Mouse (Mus musculus) ES-Bruce4 (cell line): ENCODE data around the gene Fam89b. TPM values are rescaled to one million over a fixed set of nuclear protein-coding genes. Genes with fewer than 3 reads are reported as not detected.

Source experiments
- H3K27ac ChIP-seq: 2 replicates; pipeline ENCODE4 v1.5.1; 2012; ENCODE audit warnings: low read length, inconsistent platforms; ENCODE audit not compliant: insufficient read depth
- H3K27me3 ChIP-seq: 2 replicates; pipeline ENCODE4 v1.6.1; 2012; ENCODE audit warnings: mild to moderate bottlenecking, low read length, inconsistent platforms; ENCODE audit not compliant: control insufficient read depth, poor library complexity, insufficient read depth, severe bottlenecking
- H3K36me3 ChIP-seq: 2 replicates; pipeline ENCODE4 v1.6.1; 2012; ENCODE audit warnings: inconsistent platforms, mild to moderate bottlenecking, low read length, moderate library complexity; ENCODE audit not compliant: control insufficient read depth, poor library complexity, insufficient read depth, severe bottlenecking
- H3K4me1 ChIP-seq: one replicate; pipeline ENCODE4 v1.8.1; 2011; ENCODE audit warnings: low read length; ENCODE audit not compliant: control insufficient read depth, insufficient read depth
- H3K4me3 ChIP-seq: 2 replicates; pipeline ENCODE4 v1.5.1; 2011; ENCODE audit warnings: low read depth, mild to moderate bottlenecking, low read length
- H3K9ac ChIP-seq: 2 replicates; pipeline ENCODE4 v1.6.1; 2012; ENCODE audit warnings: low read depth, mild to moderate bottlenecking, inconsistent platforms; ENCODE audit not compliant: poor library complexity, severe bottlenecking
- H3K9me3 ChIP-seq: replicated peaks from 2 replicates; pipeline ENCODE4 v1.6.1; 2012; ENCODE audit warnings: mild to moderate bottlenecking, low read length, inconsistent platforms; ENCODE audit not compliant: control insufficient read depth, poor library complexity, insufficient read depth, severe bottlenecking
- CTCF ChIP-seq: IDR thresholded peaks from one replicate; pipeline ENCODE4 v1.8.1; 2011; ENCODE audit warnings: low read depth, low read length
- EP300 ChIP-seq: IDR thresholded peaks from 2 replicates; pipeline ENCODE4 v1.6.1; 2011; ENCODE audit warnings: low read depth, low read length; ENCODE audit not compliant: insufficient read depth
- POLR2A ChIP-seq: IDR thresholded peaks from one replicate; pipeline ENCODE4 v1.8.1; 2011; ENCODE audit warnings: low read length; ENCODE audit not compliant: insufficient read depth
- polyA plus RNA-seq: library from polyadenylated mRNA; stranded (reverse); fragments of >200 nt; gene quantifications from 2 replicates; pipeline ENCODE4 v1.2.4, GENCODE M21; 2011; ENCODE audit warnings: low read depth; ENCODE audit not compliant: missing spikeins, insufficient read depth, insufficient read length

Fam89b gene
- polyA plus RNA-seq, 1 experiment = 13.1 TPM

GRCm38 (mm10) chr19:5725029-5725707 is 4.3 kb downstream of the Fam89b start:
- Histone ChIP-seq H3K27ac (no peak overlapping the region), H3K4me1 (no peaks in the 10 kb centered on the region), H3K9me3 (no peaks in the 10 kb centered on the region), H3K27me3 (no peaks in the 10 kb centered on the region), H3K9ac (peak overlapping the region; percentile 48; the same call in 1 of the 2 replicates), H3K36me3 (no peaks in the 10 kb centered on the region), H3K4me3 (0 out of 2 replicates have a peak overlapping the region, but pooled peaks have one; percentile 69)
- no peak for TF ChIP-seq CTCF
- no peak for TF ChIP-seq POLR2A
- TF ChIP-seq EP300 = no peak

DNA sequence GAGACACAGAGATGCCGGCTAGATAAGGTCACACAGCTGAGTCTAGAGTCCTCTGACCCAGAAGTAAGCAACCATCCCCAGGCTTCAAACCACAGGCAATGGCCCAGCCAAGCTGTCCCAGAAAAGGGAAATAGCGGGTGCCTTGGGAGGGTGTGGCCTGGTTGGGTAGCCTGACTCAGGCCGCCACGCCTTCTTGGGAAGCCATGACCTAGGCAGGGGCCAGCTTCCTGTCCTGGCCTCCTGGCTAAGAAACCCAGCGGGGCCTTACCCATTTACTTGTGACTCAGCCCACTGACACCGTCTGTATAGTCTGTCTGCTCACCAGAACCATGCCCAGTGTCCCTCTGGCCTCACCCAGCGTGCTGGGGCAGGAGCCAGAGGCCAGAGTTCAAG is 4.9 kb downstream of the Fam89b start:
- Histone ChIP-seq H3K4me1 (no peaks in the 10 kb centered on the region), H3K9ac (no peak overlapping the region), H3K27ac (no peak overlapping the region), H3K9me3 (no peaks in the 10 kb centered on the region), H3K36me3 (no peaks in the 10 kb centered on the region), H3K4me3 (no peak overlapping the region), H3K27me3 (no peaks in the 10 kb centered on the region)
- TF ChIP-seq EP300 = no peak
- no peak for TF ChIP-seq POLR2A
- no peak for TF ChIP-seq CTCF

DNA sequence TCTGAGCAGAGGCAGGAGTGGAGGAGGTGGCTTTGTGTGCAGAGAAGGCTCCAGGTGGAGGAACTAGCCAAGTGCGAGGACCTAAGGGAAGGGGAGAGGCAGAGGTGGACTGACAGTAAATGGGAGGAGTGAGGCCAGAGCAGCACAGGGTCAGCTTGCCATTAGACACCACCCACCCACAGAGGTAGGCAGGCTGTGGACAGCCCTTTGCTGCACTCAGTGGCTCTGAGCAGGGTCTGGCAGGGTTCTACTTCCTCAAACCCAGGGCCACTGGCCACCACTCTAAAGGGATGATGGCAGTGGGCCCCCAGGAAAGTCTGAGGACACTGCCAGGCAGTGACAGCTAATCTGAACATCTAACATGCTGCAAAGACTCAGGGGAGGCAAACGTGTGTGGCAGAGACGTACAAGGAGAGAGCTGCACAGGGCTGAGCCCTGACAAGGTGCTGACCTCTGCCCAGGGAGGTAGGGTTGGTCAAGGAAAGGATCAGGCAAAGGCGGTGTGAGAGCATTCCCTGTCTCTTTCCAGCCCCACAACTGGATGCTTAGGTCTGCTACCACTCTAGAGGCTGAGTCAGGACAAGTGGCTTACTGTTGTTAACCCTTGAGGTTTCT is 5.4 kb downstream of the Fam89b start:
- Histone ChIP-seq H3K4me3 (no peak overlapping the region), H3K27me3 (no peaks in the 10 kb centered on the region), H3K36me3 (no peaks in the 10 kb centered on the region), H3K9ac (no peak overlapping the region), H3K27ac (no peak overlapping the region), H3K9me3 (no peaks in the 10 kb centered on the region), H3K4me1 (no peaks in the 10 kb centered on the region)
- TF ChIP-seq CTCF = no peak
- no peak for TF ChIP-seq POLR2A
- no peak for TF ChIP-seq EP300

GRCm38 (mm10) chr19:5722848-5723425 is 6.5 kb downstream of the Fam89b start:
- no peak for TF ChIP-seq CTCF
- no peak for TF ChIP-seq EP300
- TF ChIP-seq POLR2A = no peak
- Histone ChIP-seq H3K36me3 (no peaks in the 10 kb centered on the region), H3K4me3 (no peak overlapping the region), H3K9ac (no peak overlapping the region), H3K27ac (no peak overlapping the region), H3K9me3 (no peaks in the 10 kb centered on the region), H3K4me1 (no peaks in the 10 kb centered on the region), H3K27me3 (no peaks in the 10 kb centered on the region)

- Histone ChIP-seq H3K9me3 (no peaks in the 10 kb centered on the region), H3K4me3 (no peak overlapping the region), H3K27ac (no peak overlapping the region), H3K9ac (no peak overlapping the region), H3K27me3 (no peaks in the 10 kb centered on the region), H3K4me1 (no peaks in the 10 kb centered on the region), H3K36me3 (no peaks in the 10 kb centered on the region)
- TF ChIP-seq EP300 (no peak), POLR2A (no peak), CTCF (no peak)
Measured at GRCm38 (mm10) chr19:5721233-5721632, 8.2 kb downstream of the Fam89b start.

GRCm38 (mm10) chr19:5716955-5717354 is 12.5 kb downstream of the Fam89b start:
- H3K36me3 ChIP-seq = no peaks in the 10 kb centered on the region
- H3K9me3 ChIP-seq = no peaks in the 10 kb centered on the region
- H3K4me1 ChIP-seq = no peaks in the 10 kb centered on the region
- TF ChIP-seq CTCF (no peak), EP300 (no peak), POLR2A (no peak)
- H3K27me3 ChIP-seq = no peaks in the 10 kb centered on the region
- H3K4me3 ChIP-seq = no peak overlapping the region
- H3K9ac ChIP-seq = no peak overlapping the region
- H3K27ac ChIP-seq = no peak overlapping the region
